Mouse (Mus musculus) ES-E14 (cell line): ENCODE measurements around the gene Kank3. TPM values are rescaled to one million over a fixed set of nuclear protein-coding genes. Genes with fewer than 3 reads are reported as not detected.

Experiments
- DNase-seq: peaks from one replicate; pipeline ENCODE4 v3.0.0-alpha.2; 2013; ENCODE audit warnings: low read depth, low spot score
- H3K27ac ChIP-seq: 2 replicates; pipeline ENCODE4 v1.5.1; 2012; ENCODE audit warnings: low read depth, mild to moderate bottlenecking, low read length, moderate library complexity, mixed read lengths; ENCODE audit not compliant: poor library complexity, insufficient read depth, severe bottlenecking
- H3K36me3 ChIP-seq: 2 replicates; pipeline ENCODE4 v1.6.1; 2012; ENCODE audit warnings: mild to moderate bottlenecking, low read length, moderate library complexity, mixed read lengths; ENCODE audit not compliant: control insufficient read depth, poor library complexity, insufficient read depth, severe bottlenecking
- H3K4me1 ChIP-seq, 2 experiments: fragments of 150-350 bp in 1 of 2; sonication (generic) in 1 of 2; 2 replicates each; pipeline ENCODE4 v1.6.1; 2012; ENCODE audit warnings: low read length in 2 of 2, mild to moderate bottlenecking in 1 of 2, mixed read lengths in 1 of 2; ENCODE audit not compliant: control insufficient read depth in 2 of 2, insufficient read depth in 2 of 2, poor library complexity in 1 of 2
- H3K4me3 ChIP-seq, 2 experiments: fragments of 150-350 bp in 1 of 2; sonication (generic) in 1 of 2; 2 replicates each; pipeline ENCODE4 v1.5.1; 2012; ENCODE audit warnings: low read length in 2 of 2, low read depth in 1 of 2, mild to moderate bottlenecking in 1 of 2, mixed read lengths in 1 of 2; ENCODE audit not compliant: insufficient read depth in 1 of 2, poor library complexity in 1 of 2, severe bottlenecking in 1 of 2
- H3K9ac ChIP-seq: 2 replicates; pipeline ENCODE4 v1.6.1; 2012; ENCODE audit warnings: low read depth, mild to moderate bottlenecking, low read length, mixed read lengths; ENCODE audit not compliant: poor library complexity, insufficient read depth, severe bottlenecking
- H3K9me3 ChIP-seq: fragments of 150-350 bp; sonication (generic); 2 replicates; pipeline ENCODE4 v1.6.1; 2012; ENCODE audit warnings: low read depth, mild to moderate bottlenecking, low read length; ENCODE audit not compliant: control insufficient read depth, insufficient read depth
- CHD2 ChIP-seq: IDR thresholded peaks from 2 replicates; pipeline ENCODE4 v1.6.1; 2014; ENCODE audit warnings: mild to moderate bottlenecking, low read depth, low read length, inconsistent platforms
- HCFC1 ChIP-seq: IDR thresholded peaks from 2 replicates; pipeline ENCODE4 v1.6.1; 2012; ENCODE audit warnings: low read length, inconsistent platforms, borderline replicate concordance; ENCODE audit not compliant: insufficient read depth
- MAFK ChIP-seq: IDR thresholded peaks from 2 replicates; pipeline ENCODE4 v1.6.1; 2014; ENCODE audit warnings: mild to moderate bottlenecking, low read depth, low read length, inconsistent platforms; ENCODE audit not compliant: insufficient read depth
- ZC3H11A ChIP-seq: IDR thresholded peaks from 2 replicates; pipeline ENCODE4 v1.6.1; 2012; ENCODE audit warnings: low read depth, mild to moderate bottlenecking, inconsistent platforms, low read length, borderline replicate concordance
- ZNF384 ChIP-seq: IDR thresholded peaks from 2 replicates; pipeline ENCODE4 v1.6.1; 2012; ENCODE audit warnings: low read depth, low read length, inconsistent platforms
- in situ Hi-C, 2 experiments: fragments of 600-800 bp; cut with MboI; formaldehyde crosslinking; loops; one replicate each; pipeline ENCODE4 v1.15.1; 2025; ENCODE audit warnings: low sequenced_read_pairs in 2 of 2, inconsistent platforms in 1 of 2; ENCODE audit not compliant: unreplicated experiment in 2 of 2
- total RNA-seq: library from RNA; depleted of rRNA; stranded (reverse); fragments of 300-350 nt; gene quantifications from 2 replicates; pipeline ENCODE4 v1.2.3, GENCODE M21; 2012; rRNA removed

The Kank3 gene
- 81.1 and 165 TPM in 2 replicates for total RNA-seq

GRCm38 (mm10) chr17:33810334-33811141 is at the start of gene Kank3:
Kank3 (plus strand) TSS chr17:33810519.
- TF ChIP-seq ZNF384 (no peak), CHD2 (peak; percentile 95), HCFC1 (no peak), MAFK (no peak)
- H3K9me3 ChIP-seq: no peaks in the 10 kb centered on the region
- H3K4me1 ChIP-seq: peaks cover 11 to 23% of the 10 kb centered on the region in 2 experiments
- DNase-seq: peak; percentile 99
- H3K27ac ChIP-seq: no peak within 1 kb of the TSS
- peak within 1 kb of the TSS; percentile 79 for H3K9ac ChIP-seq
- in situ Hi-C loops: no loop called here
- H3K4me3 ChIP-seq: peak within 1 kb of the TSS; percentile 83 to 96
- no peaks in the 10 kb centered on the region for H3K36me3 ChIP-seq

- Histone ChIP-seq H3K36me3 (no peaks in the 10 kb centered on the region), H3K9me3 (no peaks in the 10 kb centered on the region), H3K27ac (no peak overlapping the region), H3K9ac (no peak overlapping the region), H3K4me1 (no peaks in the 10 kb centered on the region), H3K4me3 (no peak overlapping the region)
- DNase-seq: no peak
- in situ Hi-C loops: no loop called here
- TF ChIP-seq MAFK (no peak), ZC3H11A (no peak), ZNF384 (no peak), CHD2 (no peak), HCFC1 (no peak)
Measured at GRCm38 (mm10) chr17:33766389-33766788, 43.9 kb upstream of the Kank3 start.

DNA sequence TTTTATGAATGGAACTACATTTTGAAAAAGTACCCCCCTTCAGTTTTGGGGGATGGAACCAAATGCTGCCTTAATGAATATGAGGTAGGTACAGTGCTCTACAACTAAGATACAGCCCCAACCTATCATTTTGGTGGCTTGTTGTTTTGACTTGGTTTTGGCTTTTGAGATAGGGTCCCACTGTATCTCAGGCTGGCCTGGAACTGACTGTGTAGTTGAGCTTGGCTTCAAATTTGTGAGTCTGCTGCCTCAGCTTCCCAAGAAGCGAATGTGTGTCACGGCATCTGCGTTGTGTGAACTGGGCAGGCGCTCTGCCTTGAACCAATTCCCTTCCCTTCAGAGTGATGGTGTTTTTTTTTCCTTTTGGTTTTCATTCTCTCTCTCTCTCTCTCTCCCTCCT is 38.7 kb upstream of the Kank3 start:
- Histone ChIP-seq H3K36me3 (peaks cover 8% of the 10 kb centered on the region; the same call in 1 of the 2 replicates), H3K4me3 (no peak overlapping the region), H3K9me3 (no peaks in the 10 kb centered on the region), H3K4me1 (no peaks in the 10 kb centered on the region), H3K27ac (no peak overlapping the region), H3K9ac (no peak overlapping the region)
- TF ChIP-seq CHD2: no peak
- no peak for TF ChIP-seq ZC3H11A
- no peak for TF ChIP-seq MAFK
- no peak for TF ChIP-seq HCFC1
- no peak for TF ChIP-seq ZNF384
- in situ Hi-C loops: no loop called here
- DNase-seq: no peak

GRCm38 (mm10) chr17:33773426-33773825 is 36.9 kb upstream of the Kank3 start:
- in situ Hi-C loops: no loop called here

More at GRCm38 (mm10) chr17:33773426-33773825, 36.9 kb upstream of the Kank3 start:
- Histone ChIP-seq H3K27ac (no peak overlapping the region), H3K4me3 (no peak overlapping the region), H3K36me3 (peaks cover 22% of the 10 kb centered on the region), H3K9me3 (no peaks in the 10 kb centered on the region), H3K9ac (no peak overlapping the region), H3K4me1 (peaks cover 0 to under 1% of the 10 kb centered on the region in 2 experiments; a peak in 1 of 4 replicates)
- TF ChIP-seq MAFK (no peak), HCFC1 (no peak), ZC3H11A (no peak), ZNF384 (no peak), CHD2 (no peak)
- no peak for DNase-seq
